Mouse (Mus musculus) heart, postnatal 0 days (tissue): ENCODE data around the gene Akap8l.

Source experiments
- CTCF ChIP-seq: IDR thresholded peaks from 2 replicates; pipeline ENCODE4 v1.5.1; 2016; ENCODE audit warnings: antibody characterized with exemption, control low read depth, low read depth
- EP300 ChIP-seq: IDR thresholded peaks from 2 replicates; pipeline ENCODE4 v1.6.1; 2016; ENCODE audit warnings: antibody characterized with exemption, low read depth

DNA sequence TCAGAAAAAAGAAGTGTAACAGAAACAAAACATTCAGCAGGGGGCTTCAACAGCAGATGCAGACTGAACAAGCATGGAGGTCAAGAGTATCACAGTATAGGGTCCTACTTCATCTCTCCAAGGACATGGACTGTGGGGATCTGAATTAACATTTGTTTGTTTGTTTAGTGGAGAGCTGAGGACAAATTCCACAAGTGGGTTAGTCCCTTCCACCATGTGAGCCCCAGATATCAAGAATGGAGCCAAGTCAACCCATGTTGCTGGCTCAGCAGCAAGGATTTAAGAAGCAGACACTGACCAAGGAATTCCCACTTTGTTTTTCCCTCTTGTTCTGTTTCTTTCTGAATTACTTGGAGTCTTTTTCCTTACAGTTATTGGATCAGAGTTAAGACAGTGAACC, 22.9 kb downstream of the Akap8l start:
- no peak for TF ChIP-seq CTCF
- no peak for TF ChIP-seq EP300
